Mouse (Mus musculus): ENCODE data around the gene Cemip. TPM values are rescaled to one million over a fixed set of nuclear protein-coding genes. Genes with fewer than 3 reads are reported as not detected.

Gene Cemip
- polyA plus RNA-seq, 1 experiment from 2014 or later = 1.1 TPM

GRCm38 (mm10) chr7:83951327-83951726, 135.0 kb downstream of the Cemip start:
- 58% methylated on average over 14 of the region's 14 CpGs for WGBS

GRCm38 (mm10) chr7:83949662-83950061, 136.6 kb downstream of the Cemip start:
- DNase-seq (ENCODE audit: low spot score) = no peak
- ATAC-seq (ENCODE audit: low read depth) = no peak
- Histone ChIP-seq H3K27me3 (replicated peaks; ENCODE audit: control insufficient read depth, insufficient read depth, low read length) (no peaks in the 10 kb centered on the region), H3K27ac (replicated peaks; ENCODE audit: low read depth, low read length) (no peak overlapping the region), H3K36me3 (ENCODE audit: control insufficient read depth, insufficient read depth, low read length) (no peaks in the 10 kb centered on the region), H3K4me1 (ENCODE audit: control insufficient read depth, insufficient read depth, low read length) (no peaks in the 10 kb centered on the region), H3K9me3 (ENCODE audit: control insufficient read depth, low read length) (no peaks in the 10 kb centered on the region), H3K4me3 (ENCODE audit: low read depth, low read length) (no peak overlapping the region), H3K4me2 (ENCODE audit: low read depth, low read length) (no peak overlapping the region), H3K9ac (ENCODE audit: low read depth, low read length) (no peak overlapping the region)
- WGBS = 76% methylated on average over 6 of the region's 6 CpGs

More at GRCm38 (mm10) chr7:83951327-83951726, 135.0 kb downstream of the Cemip start:
- no peaks in the 10 kb centered on the region for H3K36me3 ChIP-seq (ENCODE audit: control insufficient read depth, insufficient read depth, low read length)
- H3K27me3 ChIP-seq (replicated peaks; ENCODE audit: control insufficient read depth, insufficient read depth, low read length) = no peaks in the 10 kb centered on the region
- H3K4me3 ChIP-seq (ENCODE audit: low read depth, low read length) = no peak overlapping the region
- DNase-seq (ENCODE audit: low spot score) (no peak), ATAC-seq (ENCODE audit: low read depth) (no peak)
- H3K4me1 ChIP-seq (ENCODE audit: control insufficient read depth, insufficient read depth, low read length) = no peaks in the 10 kb centered on the region
- no peaks in the 10 kb centered on the region for H3K9me3 ChIP-seq (ENCODE audit: control insufficient read depth, low read length)
- H3K27ac ChIP-seq (replicated peaks; ENCODE audit: low read depth, low read length) = no peak overlapping the region
- H3K9ac ChIP-seq (ENCODE audit: low read depth, low read length) = no peak overlapping the region
- no peak overlapping the region for H3K4me2 ChIP-seq (ENCODE audit: low read depth, low read length)

GRCm38 (mm10) chr7:83948743-83949142, 137.6 kb downstream of the Cemip start:
- DNase-seq (ENCODE audit: low spot score) (no peak), ATAC-seq (ENCODE audit: low read depth) (no peak)
- WGBS = 71% methylated on average over 7 of the region's 7 CpGs
- Histone ChIP-seq H3K9ac (ENCODE audit: low read depth, low read length) (no peak overlapping the region), H3K36me3 (ENCODE audit: control insufficient read depth, insufficient read depth, low read length) (no peaks in the 10 kb centered on the region), H3K27ac (replicated peaks; ENCODE audit: low read depth, low read length) (no peak overlapping the region), H3K9me3 (ENCODE audit: control insufficient read depth, low read length) (no peaks in the 10 kb centered on the region), H3K4me1 (ENCODE audit: control insufficient read depth, insufficient read depth, low read length) (no peaks in the 10 kb centered on the region), H3K27me3 (replicated peaks; ENCODE audit: control insufficient read depth, insufficient read depth, low read length) (no peaks in the 10 kb centered on the region), H3K4me3 (ENCODE audit: low read depth, low read length) (no peak overlapping the region), H3K4me2 (ENCODE audit: low read depth, low read length) (no peak overlapping the region)

GRCm38 (mm10) chr7:83941701-83942101, 144.6 kb downstream of the Cemip start:
- H3K36me3 ChIP-seq (ENCODE audit: control insufficient read depth, insufficient read depth, low read length) = no peaks in the 10 kb centered on the region
- H3K4me3 ChIP-seq (ENCODE audit: low read depth, low read length) = no peak overlapping the region
- DNase-seq (ENCODE audit: low spot score) (no peak), ATAC-seq (ENCODE audit: low read depth) (no peak)
- no peak overlapping the region for H3K9ac ChIP-seq (ENCODE audit: low read depth, low read length)
- no peaks in the 10 kb centered on the region for H3K9me3 ChIP-seq (ENCODE audit: control insufficient read depth, low read length)
- no peaks in the 10 kb centered on the region for H3K4me1 ChIP-seq (ENCODE audit: control insufficient read depth, insufficient read depth, low read length)
- H3K27ac ChIP-seq (replicated peaks; ENCODE audit: low read depth, low read length) = no peak overlapping the region
- H3K4me2 ChIP-seq (ENCODE audit: low read depth, low read length) = no peak overlapping the region
- no peaks in the 10 kb centered on the region for H3K27me3 ChIP-seq (replicated peaks; ENCODE audit: control insufficient read depth, insufficient read depth, low read length)
- WGBS = 87% methylated on average over 8 of the region's 8 CpGs

- H3K4me1 ChIP-seq (ENCODE audit: control insufficient read depth, insufficient read depth, low read length) = no peaks in the 10 kb centered on the region
- no peak overlapping the region for H3K4me3 ChIP-seq (ENCODE audit: low read depth, low read length)
- ATAC-seq (ENCODE audit: low read depth) = no peak
- no peaks in the 10 kb centered on the region for H3K9me3 ChIP-seq (ENCODE audit: control insufficient read depth, low read length)
- no peaks in the 10 kb centered on the region for H3K27me3 ChIP-seq (replicated peaks; ENCODE audit: control insufficient read depth, insufficient read depth, low read length)
- 63% methylated on average over 2 of the region's 2 CpGs for WGBS
- no peaks in the 10 kb centered on the region for H3K36me3 ChIP-seq (ENCODE audit: control insufficient read depth, insufficient read depth, low read length)
- no peak for DNase-seq (ENCODE audit: low spot score)
- H3K4me2 ChIP-seq (ENCODE audit: low read depth, low read length) = no peak overlapping the region
- no peak overlapping the region for H3K27ac ChIP-seq (replicated peaks; ENCODE audit: low read depth, low read length)
- no peak overlapping the region for H3K9ac ChIP-seq (ENCODE audit: low read depth, low read length)
Observed at GRCm38 (mm10) chr7:83940136-83940535, 146.2 kb downstream of the Cemip start.

- Histone ChIP-seq H3K9ac (ENCODE audit: low read depth, low read length) (no peak overlapping the region), H3K9me3 (ENCODE audit: control insufficient read depth, low read length) (no peaks in the 10 kb centered on the region), H3K27me3 (replicated peaks; ENCODE audit: control insufficient read depth, insufficient read depth, low read length) (no peaks in the 10 kb centered on the region), H3K4me2 (ENCODE audit: low read depth, low read length) (no peak overlapping the region), H3K36me3 (ENCODE audit: control insufficient read depth, insufficient read depth, low read length) (no peaks in the 10 kb centered on the region), H3K4me3 (ENCODE audit: low read depth, low read length) (no peak overlapping the region), H3K27ac (replicated peaks; ENCODE audit: low read depth, low read length) (no peak overlapping the region), H3K4me1 (ENCODE audit: control insufficient read depth, insufficient read depth, low read length) (no peaks in the 10 kb centered on the region)
- DNase-seq (ENCODE audit: low spot score) (peak; percentile 14), ATAC-seq (ENCODE audit: low read depth) (peak; percentile 26; the same call in 1 of the 2 replicates)
- whole genome bisulfite sequencing = 63% methylated on average over 3 of the region's 3 CpGs
Observed at GRCm38 (mm10) chr7:83939017-83939721, 147.1 kb downstream of the Cemip start.

- H3K27ac ChIP-seq (replicated peaks; ENCODE audit: low read depth, low read length) = no peak overlapping the region
- no peak overlapping the region for H3K4me3 ChIP-seq (ENCODE audit: low read depth, low read length)
- ATAC-seq (ENCODE audit: low read depth) (no peak), DNase-seq (ENCODE audit: low spot score) (no peak)
- H3K27me3 ChIP-seq (replicated peaks; ENCODE audit: control insufficient read depth, insufficient read depth, low read length) = no peaks in the 10 kb centered on the region
- WGBS = 23% methylated on average over 3 of the region's 3 CpGs
- H3K9me3 ChIP-seq (ENCODE audit: control insufficient read depth, low read length) = no peaks in the 10 kb centered on the region
- no peaks in the 10 kb centered on the region for H3K4me1 ChIP-seq (ENCODE audit: control insufficient read depth, insufficient read depth, low read length)
- no peak overlapping the region for H3K4me2 ChIP-seq (ENCODE audit: low read depth, low read length)
- no peaks in the 10 kb centered on the region for H3K36me3 ChIP-seq (ENCODE audit: control insufficient read depth, insufficient read depth, low read length)
- H3K9ac ChIP-seq (ENCODE audit: low read depth, low read length) = no peak overlapping the region
Observed at GRCm38 (mm10) chr7:83921637-83922036, 164.7 kb downstream of the Cemip start.

- WGBS = 82% methylated on average over 4 of the region's 4 CpGs
- H3K27ac ChIP-seq (replicated peaks; ENCODE audit: low read depth, low read length) = no peak overlapping the region
- H3K9ac ChIP-seq (ENCODE audit: low read depth, low read length) = no peak overlapping the region
- ATAC-seq (ENCODE audit: low read depth) (no peak), DNase-seq (ENCODE audit: low spot score) (no peak)
- no peaks in the 10 kb centered on the region for H3K4me1 ChIP-seq (ENCODE audit: control insufficient read depth, insufficient read depth, low read length)
- no peaks in the 10 kb centered on the region for H3K27me3 ChIP-seq (replicated peaks; ENCODE audit: control insufficient read depth, insufficient read depth, low read length)
- H3K36me3 ChIP-seq (ENCODE audit: control insufficient read depth, insufficient read depth, low read length) = no peaks in the 10 kb centered on the region
- H3K4me3 ChIP-seq (ENCODE audit: low read depth, low read length) = no peak overlapping the region
- H3K4me2 ChIP-seq (ENCODE audit: low read depth, low read length) = no peak overlapping the region
- H3K9me3 ChIP-seq (ENCODE audit: control insufficient read depth, low read length) = no peaks in the 10 kb centered on the region
Observed at GRCm38 (mm10) chr7:83920241-83920640, 166.1 kb downstream of the Cemip start.

- Histone ChIP-seq H3K36me3 (ENCODE audit: control insufficient read depth, insufficient read depth, low read length) (no peaks in the 10 kb centered on the region), H3K4me3 (ENCODE audit: low read depth, low read length) (no peak overlapping the region), H3K4me2 (ENCODE audit: low read depth, low read length) (no peak overlapping the region), H3K4me1 (ENCODE audit: control insufficient read depth, insufficient read depth, low read length) (no peaks in the 10 kb centered on the region), H3K27me3 (replicated peaks; ENCODE audit: control insufficient read depth, insufficient read depth, low read length) (no peaks in the 10 kb centered on the region), H3K9me3 (ENCODE audit: control insufficient read depth, low read length) (no peaks in the 10 kb centered on the region), H3K27ac (replicated peaks; ENCODE audit: low read depth, low read length) (no peak overlapping the region), H3K9ac (ENCODE audit: low read depth, low read length) (no peak overlapping the region)
- no peak for ATAC-seq (ENCODE audit: low read depth)
- peak; percentile 86 for DNase-seq (ENCODE audit: low spot score)
- WGBS = 2% methylated on average over 3 of the region's 3 CpGs
Observed at GRCm38 (mm10) chr7:83914566-83914965, 171.7 kb downstream of the Cemip start.
